Mouse (Mus musculus) spleen, adult 2 months (tissue): ENCODE data around the gene Tbc1d10b.

Source experiments
- CTCF ChIP-seq: fragments of 200-500 bp; IDR thresholded peaks from 2 replicates; pipeline ENCODE4 v1.5.1; 2011; ENCODE audit warnings: mild to moderate bottlenecking, inconsistent platforms; ENCODE audit not compliant: insufficient read depth, insufficient read length, insufficient replicate concordance; ENCODE audit errors: extremely low read depth
- POLR2A ChIP-seq: fragments of 200-500 bp; IDR thresholded peaks from 2 replicates; pipeline ENCODE4 v1.6.1; 2011; ENCODE audit warnings: low read depth, low read length, inconsistent platforms

DNA sequence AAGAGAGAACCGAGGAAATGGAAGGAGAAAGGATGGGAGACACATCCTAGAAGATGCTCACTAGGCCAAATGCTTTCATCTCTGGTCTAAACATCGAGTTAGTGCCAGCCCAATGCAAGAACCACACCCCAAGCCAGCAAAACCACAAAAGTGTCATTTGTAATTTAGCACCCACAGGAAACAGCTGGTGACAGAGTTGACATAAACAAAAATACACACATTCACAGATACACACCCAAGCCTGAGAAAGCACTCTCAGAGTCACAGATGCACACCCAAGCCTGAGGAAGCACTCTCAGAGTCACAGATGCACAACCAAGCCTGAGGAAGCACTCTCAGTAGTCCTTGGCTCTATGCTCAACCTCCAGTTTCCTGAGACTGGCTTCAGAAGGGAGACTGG, 27.5 kb downstream of the Tbc1d10b start:
- TF ChIP-seq CTCF = no peak
- no peak for TF ChIP-seq POLR2A
